Comparison of ENCODE assay signal across 8 mouse cellular contexts in genomic region chr17:57060231-57060801, GRCm38 (mm10). TPM values are rescaled to one million over a fixed set of nuclear protein-coding genes. Genes with fewer than 3 reads are reported as not detected.
A peak's percentile ranks its signal among the peaks of the same experiment; 100 is the strongest.
DNase-seq lines count a peak whose midpoint lies in the region; ATAC-seq lines count a peak whose summit lies in the region.

No protein-coding gene starts in this region.

- H3K9ac ChIP-seq in heart, embryonic 14.5 days (ENCODE audit: low read length), result peak overlapping the region; percentile 81
- peak overlapping the region; percentile 73 for H3K9ac ChIP-seq in liver, embryonic 13.5 days
- H3K9ac ChIP-seq in stomach, embryonic 16.5 days (ENCODE audit: low read length), result peak overlapping the region; percentile 61

- no peaks in the 10 kb centered on the region for H3K9me3 ChIP-seq in heart, embryonic 14.5 days (ENCODE audit: control insufficient read depth, low read length)
- H3K9me3 ChIP-seq in liver, embryonic 13.5 days (replicated peaks), result no peaks in the 10 kb centered on the region
- no peaks in the 10 kb centered on the region for H3K9me3 ChIP-seq in stomach, embryonic 16.5 days (replicated peaks; ENCODE audit: control insufficient read depth, low read length)

- peak overlapping the region; percentile 68 for H3K4me2 ChIP-seq in heart, embryonic 14.5 days (ENCODE audit: low read length)
- peak overlapping the region; percentile 84 for H3K4me2 ChIP-seq in liver, embryonic 13.5 days
- H3K4me2 ChIP-seq in stomach, embryonic 16.5 days (ENCODE audit: low read depth, low read length), result peak overlapping the region; percentile 94

- peaks cover 42% of the 10 kb centered on the region for H3K27me3 ChIP-seq in heart, embryonic 14.5 days (ENCODE audit: control insufficient read depth, insufficient read depth, low read length)
- H3K27me3 ChIP-seq in liver, embryonic 13.5 days, result peaks cover 78% of the 10 kb centered on the region
- peaks cover 18% of the 10 kb centered on the region for H3K27me3 ChIP-seq in stomach, embryonic 16.5 days (ENCODE audit: control insufficient read depth, insufficient read depth, low read length)

- peak overlapping the region; percentile 69 to 80 for H3K4me3 ChIP-seq in heart, embryonic 14.5 days (ENCODE audit: control insufficient read depth in 1 of 2, insufficient read depth in 1 of 2, low read depth in 1 of 2, low read length in 2 of 2)
- peak overlapping the region; percentile 69 for H3K4me3 ChIP-seq in liver, embryonic 13.5 days (replicated peaks)
- H3K4me3 ChIP-seq in stomach, embryonic 16.5 days (replicated peaks; ENCODE audit: low read length), result peak overlapping the region; percentile 78

- H3K4me1 ChIP-seq in heart, embryonic 14.5 days (ENCODE audit: control insufficient read depth in 2 of 2, insufficient read depth in 2 of 2, low read length in 2 of 2), result peaks cover 18 to 28% of the 10 kb centered on the region in 2 experiments; a peak in 3 of 4 replicates
- peaks cover 41% of the 10 kb centered on the region for H3K4me1 ChIP-seq in liver, embryonic 13.5 days (replicated peaks)
- H3K4me1 ChIP-seq in stomach, embryonic 16.5 days (ENCODE audit: control insufficient read depth, insufficient read depth, low read length), result peaks cover 12% of the 10 kb centered on the region; the same call in 1 of the 2 replicates

- under 1% methylated on average over 44 of the region's 44 CpGs for WGBS in heart, embryonic 14.5 days
- under 1% methylated on average over 44 of the region's 44 CpGs for WGBS in liver, embryonic 13.5 days (ENCODE audit: insufficient replicate concordance)
- WGBS in stomach, embryonic 16.5 days, result under 1% methylated on average over 44 of the region's 44 CpGs

- H3K36me3 ChIP-seq in heart, embryonic 14.5 days (ENCODE audit: control insufficient read depth, insufficient read depth, low read length), result peaks cover 15% of the 10 kb centered on the region
- peaks cover 1% of the 10 kb centered on the region; the same call in 1 of the 2 replicates for H3K36me3 ChIP-seq in liver, embryonic 13.5 days
- H3K36me3 ChIP-seq in stomach, embryonic 16.5 days (ENCODE audit: control insufficient read depth, insufficient read depth, low read length), result no peaks in the 10 kb centered on the region

- peak; percentile 86 for ATAC-seq in CD4-positive, CD25-positive, alpha-beta regulatory T cell, adult 4 months
- ATAC-seq in heart, embryonic 14.5 days (ENCODE audit: insufficient number of reproducible peaks, insufficient read depth, low FRiP score, low read depth), result peak; percentile 85
- peak; percentile 79 for ATAC-seq in liver, embryonic 13.5 days (ENCODE audit: low read depth)
- peak; percentile 86 for ATAC-seq in stomach, embryonic 16.5 days (ENCODE audit: insufficient read depth, low FRiP score)

- peak; percentile 79 for DNase-seq in c-Kit-negative CD71-positive TER-119-positive erythroid progenitor cells, embryonic 14.5 days (ENCODE audit: low read depth, low spot score)
- DNase-seq in fibroblast of lung, adult 2 months (ENCODE audit: low read depth), result peak; percentile 74
- DNase-seq in kidney, postnatal 14 days, result peak; percentile 96
- DNase-seq in liver, embryonic 13.5 days, result peak; percentile 89
- peak; percentile 94 for DNase-seq in neural tube, embryonic 10.5 days (ENCODE audit: extremely low spot score, low spot score)

- H3K27ac ChIP-seq in heart, embryonic 14.5 days (replicated peaks in 1 of 2; ENCODE audit: control insufficient read depth in 1 of 2, insufficient read depth in 1 of 2, low read depth in 2 of 2, low read length in 2 of 2), result peak overlapping the region; percentile 57 to 69
- H3K27ac ChIP-seq in liver, embryonic 13.5 days, result peak overlapping the region; percentile 58
- peak overlapping the region; percentile 87 for H3K27ac ChIP-seq in stomach, embryonic 16.5 days (ENCODE audit: low read length)

RNA-seq across cellular contexts. Expression of gene Slc25a23, which starts 0.7 kb away (rescaled TPM):
- 1 to 10 TPM; 2.3 to 3.4 TPM for polyA plus RNA-seq in CD4-positive, CD25-positive, alpha-beta regulatory T cell, adult 4 months (2017; shearing (Covaris generic))
- 16.1 and 18.0 TPM in 2 replicates for polyA plus RNA-seq in heart, embryonic 14.5 days (2014; fragmentation: Nextera tagmentation; extraction: Ambion mirVana)
- 2.4 and 2.9 TPM in 2 replicates for polyA plus RNA-seq in liver, embryonic 13.5 days (2015; fragmentation: Nextera tagmentation; extraction: Ambion mirVana)
- polyA plus RNA-seq in stomach, embryonic 16.5 days (2015; fragmentation: Nextera tagmentation; extraction: Ambion mirVana), result 6.5 and 7.4 TPM in 2 replicates

RNA-seq across cellular contexts. Expression of gene Crb3, which starts 1.4 kb away (rescaled TPM):
- 1 to 10 TPM; 2.1 to 2.9 TPM for polyA plus RNA-seq in CD4-positive, CD25-positive, alpha-beta regulatory T cell, adult 4 months (2017; shearing (Covaris generic))
- 0.19 and 0.27 TPM in 2 replicates for polyA plus RNA-seq in heart, embryonic 14.5 days (2014; fragmentation: Nextera tagmentation; extraction: Ambion mirVana)
- polyA plus RNA-seq in liver, embryonic 13.5 days (2015; fragmentation: Nextera tagmentation; extraction: Ambion mirVana), result 2.9 and 3.1 TPM in 2 replicates
- 62.6 and 65.5 TPM in 2 replicates for polyA plus RNA-seq in stomach, embryonic 16.5 days (2015; fragmentation: Nextera tagmentation; extraction: Ambion mirVana)

RNA-seq across cellular contexts. Expression of gene Dennd1c, which starts 18.0 kb away (rescaled TPM):
- polyA plus RNA-seq in CD4-positive, CD25-positive, alpha-beta regulatory T cell, adult 4 months (2017; shearing (Covaris generic)), result 100 to 1,000 TPM; 215 to 337 TPM
- 0.50 and 0.69 TPM in 2 replicates for polyA plus RNA-seq in heart, embryonic 14.5 days (2014; fragmentation: Nextera tagmentation; extraction: Ambion mirVana)
- 0.97 and 1.6 TPM in 2 replicates for polyA plus RNA-seq in liver, embryonic 13.5 days (2015; fragmentation: Nextera tagmentation; extraction: Ambion mirVana)
- 6.3 and 6.6 TPM in 2 replicates for polyA plus RNA-seq in stomach, embryonic 16.5 days (2015; fragmentation: Nextera tagmentation; extraction: Ambion mirVana)

RNA-seq across cellular contexts. Expression of gene Slc25a41, which starts 18.9 kb away (rescaled TPM):
- polyA plus RNA-seq in CD4-positive, CD25-positive, alpha-beta regulatory T cell, adult 4 months (2017; shearing (Covaris generic)), result not detected
- not detected in 2 replicates for polyA plus RNA-seq in heart, embryonic 14.5 days (2014; fragmentation: Nextera tagmentation; extraction: Ambion mirVana)
- polyA plus RNA-seq in liver, embryonic 13.5 days (2015; fragmentation: Nextera tagmentation; extraction: Ambion mirVana), result not detected in 2 replicates
- not detected in 2 replicates for polyA plus RNA-seq in stomach, embryonic 16.5 days (2015; fragmentation: Nextera tagmentation; extraction: Ambion mirVana)

RNA-seq across cellular contexts. Expression of gene Tubb4a, which starts 27.3 kb away (rescaled TPM):
- polyA plus RNA-seq in CD4-positive, CD25-positive, alpha-beta regulatory T cell, adult 4 months (2017; shearing (Covaris generic)), result 1 to 10 TPM; 4.3 to 7.8 TPM
- 5.6 and 7.5 TPM in 2 replicates for polyA plus RNA-seq in heart, embryonic 14.5 days (2014; fragmentation: Nextera tagmentation; extraction: Ambion mirVana)
- polyA plus RNA-seq in liver, embryonic 13.5 days (2015; fragmentation: Nextera tagmentation; extraction: Ambion mirVana), result 0.55 and 0.87 TPM in 2 replicates
- polyA plus RNA-seq in stomach, embryonic 16.5 days (2015; fragmentation: Nextera tagmentation; extraction: Ambion mirVana), result 20.5 and 21.9 TPM in 2 replicates

Comparison
In these comparisons a context has a peak if more than half of its experiments do, and no peak if none do; other contexts are left out.
1. Peak in every context shown above with its lines: DNase-seq, ATAC-seq, H3K4me3 ChIP-seq and H3K27ac ChIP-seq.
2. RNA of gene Crb3, which starts 1.4 kb away (polyA plus RNA-seq): 62.6 to 65.5 TPM in stomach, embryonic 16.5 days; 2.9 to 3.1 TPM in liver, embryonic 13.5 days, 2.1 to 2.9 TPM in CD4-positive, CD25-positive, alpha-beta regulatory T cell, adult 4 months and 0.19 to 0.27 TPM in heart, embryonic 14.5 days; every median in the first group is over 10 times any median in the second.
3. RNA of gene Dennd1c, which starts 18.0 kb away (polyA plus RNA-seq): 215 to 337 TPM in CD4-positive, CD25-positive, alpha-beta regulatory T cell, adult 4 months; 6.3 to 6.6 TPM in stomach, embryonic 16.5 days, 0.97 to 1.6 TPM in liver, embryonic 13.5 days and 0.50 to 0.69 TPM in heart, embryonic 14.5 days; every median in the first group is over 10 times any median in the second.